Mouse (Mus musculus): ENCODE results near the gene Usp33. TPM values are rescaled to one million over a fixed set of nuclear protein-coding genes. Genes with fewer than 3 reads are reported as not detected.
"Not testable (repeated sequence)": the region's sequence is repeated elsewhere in the genome, so short reads cannot be mapped to it uniquely, and the experiment has no call there.

Usp33 gene
- polyA plus RNA-seq, 1 experiment from 2014 or later: 74.8 TPM

DNA sequence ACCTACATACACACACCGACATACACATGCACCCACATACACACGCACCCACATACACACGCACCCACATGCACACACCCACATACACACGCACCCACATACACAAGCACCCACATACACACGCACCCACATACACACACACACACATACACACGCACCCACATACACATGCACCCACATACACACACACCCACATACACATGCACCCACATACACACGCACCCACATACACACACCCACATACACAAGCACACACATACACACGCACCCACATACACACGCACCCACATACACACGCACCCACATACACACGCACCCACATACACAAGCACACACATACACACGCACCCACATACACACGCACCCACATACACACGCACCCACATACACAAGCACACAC, 31.6 kb upstream of the Usp33 start:
- H3K27me3 ChIP-seq (ENCODE audit: control insufficient read depth, insufficient read depth, low read length); H3K9ac ChIP-seq (ENCODE audit: low read depth, low read length); H3K27ac ChIP-seq (ENCODE audit: low read depth, low read length); ATAC-seq (ENCODE audit: low FRiP score); H3K36me3 ChIP-seq (ENCODE audit: control insufficient read depth, insufficient read depth, low read length); H3K4me3 ChIP-seq (ENCODE audit: low read depth, low read length); H3K4me1 ChIP-seq (replicated peaks; ENCODE audit: control insufficient read depth, insufficient read depth, low read length); H3K4me2 ChIP-seq (replicated peaks; ENCODE audit: low read depth, low read length); H3K9me3 ChIP-seq (ENCODE audit: control insufficient read depth, low read length); DNase-seq (ENCODE audit: low spot score): not testable (repeated sequence)
- WGBS: 74% methylated on average over 14 of the region's 14 CpGs

DNA sequence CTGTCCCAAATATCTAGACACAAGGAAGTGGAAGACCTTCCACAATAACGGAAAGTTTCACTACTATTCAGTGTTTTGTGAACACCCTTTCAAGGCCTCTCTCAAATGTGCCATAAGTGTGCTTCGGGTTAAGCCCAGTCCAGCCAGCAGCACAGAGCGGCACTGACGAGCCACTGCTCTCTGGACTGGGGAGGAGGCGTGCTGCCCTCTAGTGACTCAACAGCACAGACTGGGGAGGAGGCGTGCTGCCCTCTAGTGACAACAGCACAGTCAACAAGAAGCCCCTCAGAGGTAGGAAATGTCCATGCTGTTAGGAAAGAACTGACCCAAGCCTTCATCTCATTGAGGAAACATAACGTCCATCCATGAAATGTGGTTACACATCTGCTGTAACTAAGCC, 30.7 kb upstream of the Usp33 start:
- WGBS: 9% methylated on average over 7 of the region's 7 CpGs
- Histone ChIP-seq H3K4me3 (ENCODE audit: low read depth, low read length) (no peak overlapping the region), H3K9me3 (ENCODE audit: control insufficient read depth, low read length) (no peaks in the 10 kb centered on the region), H3K9ac (ENCODE audit: low read depth, low read length) (no peak overlapping the region), H3K4me1 (replicated peaks; ENCODE audit: control insufficient read depth, insufficient read depth, low read length) (no peaks in the 10 kb centered on the region), H3K36me3 (ENCODE audit: control insufficient read depth, insufficient read depth, low read length) (0 out of 2 replicates have a peak, but pooled peaks cover under 1% of the 10 kb centered on the region), H3K4me2 (replicated peaks; ENCODE audit: low read depth, low read length) (no peak overlapping the region), H3K27me3 (ENCODE audit: control insufficient read depth, insufficient read depth, low read length) (no peaks in the 10 kb centered on the region), H3K27ac (ENCODE audit: low read depth, low read length) (no peak overlapping the region)
- DNase-seq (ENCODE audit: low spot score) (peak; percentile 83), ATAC-seq (ENCODE audit: low FRiP score) (peak; percentile 82)

DNA sequence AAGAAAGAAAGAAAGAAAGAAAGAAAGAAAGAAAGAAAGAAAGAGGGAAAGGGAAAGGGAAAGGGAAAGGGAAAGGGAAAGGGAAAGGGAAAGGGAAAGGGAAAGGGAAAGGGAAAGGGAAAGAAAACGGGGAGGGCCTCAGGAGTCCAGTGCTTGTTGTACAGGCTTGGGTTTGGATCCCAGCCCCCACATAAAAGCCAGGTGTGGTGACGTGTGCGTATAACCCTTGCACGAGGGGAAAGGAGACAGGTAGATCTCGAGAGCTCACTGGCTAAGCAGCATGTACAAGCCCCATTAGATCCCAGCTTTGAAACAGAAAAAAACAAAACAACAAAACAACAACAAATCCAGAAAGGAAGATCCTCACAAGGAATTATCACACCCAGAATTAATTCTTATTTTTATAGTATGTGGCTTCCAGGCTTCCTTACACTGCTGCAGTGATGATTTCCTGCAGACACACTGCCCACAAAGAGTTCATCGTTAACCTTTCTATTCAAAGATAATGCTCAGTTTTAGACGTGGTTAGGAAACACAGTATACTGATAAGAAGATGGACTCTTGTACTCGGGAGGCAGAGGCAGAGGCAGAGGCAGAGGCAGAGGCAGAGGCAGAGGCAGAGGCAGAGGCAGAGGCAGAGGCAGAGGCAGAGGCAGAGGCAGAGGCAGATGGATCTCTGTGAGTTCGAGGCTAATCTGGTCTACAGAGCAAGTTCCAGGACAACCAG, 29.7 kb upstream of the Usp33 start:
- H3K27me3 ChIP-seq (ENCODE audit: control insufficient read depth, insufficient read depth, low read length); ATAC-seq (ENCODE audit: low FRiP score); H3K4me1 ChIP-seq (replicated peaks; ENCODE audit: control insufficient read depth, insufficient read depth, low read length); H3K27ac ChIP-seq (ENCODE audit: low read depth, low read length); H3K36me3 ChIP-seq (ENCODE audit: control insufficient read depth, insufficient read depth, low read length); H3K9ac ChIP-seq (ENCODE audit: low read depth, low read length); H3K4me2 ChIP-seq (replicated peaks; ENCODE audit: low read depth, low read length); DNase-seq (ENCODE audit: low spot score); H3K9me3 ChIP-seq (ENCODE audit: control insufficient read depth, low read length); H3K4me3 ChIP-seq (ENCODE audit: low read depth, low read length): not testable (repeated sequence)
- 91% methylated on average over 9 of the region's 9 CpGs for WGBS

DNA sequence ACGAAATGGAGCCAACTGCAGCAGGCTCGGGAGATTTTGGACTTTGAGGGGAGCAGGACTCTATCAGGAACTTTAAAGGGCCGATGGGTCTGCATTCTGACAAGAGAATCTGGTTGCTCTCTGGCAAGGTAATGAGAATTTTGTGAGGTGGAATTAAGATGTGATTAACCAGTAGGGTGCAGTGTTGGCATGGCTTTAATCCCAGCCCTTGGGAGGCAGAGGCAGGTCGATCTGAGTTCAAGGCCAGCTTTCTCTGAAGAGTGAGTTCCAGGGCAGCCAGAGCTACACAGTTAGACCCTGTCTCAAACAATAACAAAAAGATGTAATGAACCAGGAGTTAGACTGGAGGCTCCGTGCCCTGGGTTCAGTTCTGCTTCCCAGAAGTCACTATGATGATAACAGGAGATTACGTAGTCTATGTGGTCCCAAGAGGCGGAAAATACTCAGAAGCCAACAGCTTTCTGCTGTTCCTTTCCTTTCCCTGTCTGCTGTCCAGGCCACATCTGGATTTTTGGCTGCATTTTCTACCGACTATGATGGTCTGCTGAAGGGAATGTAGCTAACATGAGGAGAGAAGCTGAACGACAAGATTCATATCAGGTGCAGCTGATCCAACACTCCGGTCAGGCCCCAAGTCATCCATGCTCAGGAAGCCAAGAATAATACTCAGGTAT, 25.2 kb upstream of the Usp33 start:
- WGBS: 93% methylated on average over 10 of the region's 10 CpGs
- H3K4me1 ChIP-seq (replicated peaks; ENCODE audit: control insufficient read depth, insufficient read depth, low read length): no peaks in the 10 kb centered on the region

DNA sequence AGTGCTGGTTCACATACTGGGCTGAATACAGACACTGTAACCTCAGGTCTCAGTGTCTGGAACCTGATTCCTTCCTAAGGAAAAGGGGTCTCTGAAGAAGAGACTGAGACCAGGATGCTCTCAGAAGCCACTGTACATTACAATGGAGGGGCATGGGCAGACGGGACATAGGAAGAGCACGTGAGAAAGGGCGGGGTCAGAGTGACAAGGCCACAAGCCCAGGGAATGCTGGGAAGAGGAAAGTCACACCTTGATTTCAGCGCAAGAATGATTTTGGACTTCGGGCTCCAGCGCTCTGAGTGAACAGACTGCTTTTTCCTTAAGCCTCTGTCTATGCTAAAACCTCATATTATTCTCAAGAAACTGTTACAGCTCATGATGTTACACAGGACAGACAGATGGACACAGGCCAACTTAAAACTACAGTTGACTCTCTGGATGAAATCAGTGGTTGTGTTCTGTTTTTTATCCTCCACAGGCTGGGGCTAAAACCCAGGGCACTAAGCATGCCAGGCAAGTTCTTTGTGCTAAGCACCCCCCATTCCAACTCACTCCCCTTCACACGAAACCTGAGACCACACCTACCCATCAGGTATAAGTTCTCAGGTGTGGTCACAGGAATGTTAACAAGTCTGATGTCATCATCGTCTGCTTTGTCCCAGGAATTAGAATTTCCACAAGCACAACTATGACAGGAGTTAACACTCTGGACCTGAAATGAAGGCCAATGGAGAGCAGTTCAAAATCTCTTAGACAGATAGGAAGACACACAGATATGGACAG, 24.3 kb upstream of the Usp33 start:
- no peak overlapping the region for H3K27ac ChIP-seq (ENCODE audit: low read depth, low read length)
- DNase-seq (ENCODE audit: low spot score) (no peak), ATAC-seq (ENCODE audit: low FRiP score) (no peak)
- no peaks in the 10 kb centered on the region for H3K9me3 ChIP-seq (ENCODE audit: control insufficient read depth, low read length)
- no peaks in the 10 kb centered on the region for H3K4me1 ChIP-seq (replicated peaks; ENCODE audit: control insufficient read depth, insufficient read depth, low read length)
- H3K4me2 ChIP-seq (replicated peaks; ENCODE audit: low read depth, low read length): no peak overlapping the region
- WGBS: 94% methylated on average over 8 of the region's 8 CpGs
- H3K9ac ChIP-seq (ENCODE audit: low read depth, low read length): no peak overlapping the region
- no peak overlapping the region for H3K4me3 ChIP-seq (ENCODE audit: low read depth, low read length)
- no peaks in the 10 kb centered on the region for H3K27me3 ChIP-seq (ENCODE audit: control insufficient read depth, insufficient read depth, low read length)
- H3K36me3 ChIP-seq (ENCODE audit: control insufficient read depth, insufficient read depth, low read length): 0 out of 2 replicates have a peak, but pooled peaks cover 3% of the 10 kb centered on the region

More for the DNA sequence above, 25.2 kb upstream of the Usp33 start:
- no peak for DNase-seq (ENCODE audit: low spot score)
- H3K36me3 ChIP-seq (ENCODE audit: control insufficient read depth, insufficient read depth, low read length): 0 out of 2 replicates have a peak, but pooled peaks cover 3% of the 10 kb centered on the region
- H3K27me3 ChIP-seq (ENCODE audit: control insufficient read depth, insufficient read depth, low read length): no peaks in the 10 kb centered on the region
- no peak overlapping the region for H3K9ac ChIP-seq (ENCODE audit: low read depth, low read length)
- H3K9me3 ChIP-seq (ENCODE audit: control insufficient read depth, low read length): no peaks in the 10 kb centered on the region
- H3K4me2 ChIP-seq (replicated peaks; ENCODE audit: low read depth, low read length): no peak overlapping the region
- H3K27ac ChIP-seq (ENCODE audit: low read depth, low read length): no peak overlapping the region
- H3K4me3 ChIP-seq (ENCODE audit: low read depth, low read length): no peak overlapping the region
- ATAC-seq (ENCODE audit: low FRiP score): no peak

DNA sequence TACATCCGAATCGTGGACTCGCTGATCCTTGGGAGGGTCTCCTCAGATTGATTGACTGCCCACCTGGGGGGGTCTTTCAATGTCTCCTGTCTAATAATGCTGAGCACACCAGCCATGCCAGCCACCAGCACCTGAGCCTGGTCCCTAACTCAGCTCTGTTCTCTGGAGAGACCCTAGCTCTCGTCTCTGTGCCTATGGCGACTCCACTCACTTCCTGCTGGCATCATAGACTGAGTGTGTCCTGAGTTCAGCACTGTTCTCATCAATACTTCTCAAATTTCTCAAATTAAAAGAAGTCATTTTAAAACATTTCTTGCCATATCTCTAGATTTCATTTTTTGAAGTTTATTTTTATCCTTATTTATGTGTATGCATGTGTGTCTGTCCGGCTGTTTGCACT, 14.2 kb upstream of the Usp33 start:
- H3K4me3 ChIP-seq (ENCODE audit: low read depth, low read length): no peak overlapping the region
- H3K9ac ChIP-seq (ENCODE audit: low read depth, low read length): no peak overlapping the region
- no peak overlapping the region for H3K27ac ChIP-seq (ENCODE audit: low read depth, low read length)
- no peak for ATAC-seq (ENCODE audit: low FRiP score)
- no peak overlapping the region for H3K4me2 ChIP-seq (replicated peaks; ENCODE audit: low read depth, low read length)
- 95% methylated on average over 6 of the region's 6 CpGs for WGBS
- DNase-seq (ENCODE audit: low spot score): no peak
- H3K4me1 ChIP-seq (replicated peaks; ENCODE audit: control insufficient read depth, insufficient read depth, low read length): no peaks in the 10 kb centered on the region
- peaks cover 6% of the 10 kb centered on the region; the same call in 1 of the 2 replicates for H3K36me3 ChIP-seq (ENCODE audit: control insufficient read depth, insufficient read depth, low read length)
- H3K27me3 ChIP-seq (ENCODE audit: control insufficient read depth, insufficient read depth, low read length): no peaks in the 10 kb centered on the region
- no peaks in the 10 kb centered on the region for H3K9me3 ChIP-seq (ENCODE audit: control insufficient read depth, low read length)

DNA sequence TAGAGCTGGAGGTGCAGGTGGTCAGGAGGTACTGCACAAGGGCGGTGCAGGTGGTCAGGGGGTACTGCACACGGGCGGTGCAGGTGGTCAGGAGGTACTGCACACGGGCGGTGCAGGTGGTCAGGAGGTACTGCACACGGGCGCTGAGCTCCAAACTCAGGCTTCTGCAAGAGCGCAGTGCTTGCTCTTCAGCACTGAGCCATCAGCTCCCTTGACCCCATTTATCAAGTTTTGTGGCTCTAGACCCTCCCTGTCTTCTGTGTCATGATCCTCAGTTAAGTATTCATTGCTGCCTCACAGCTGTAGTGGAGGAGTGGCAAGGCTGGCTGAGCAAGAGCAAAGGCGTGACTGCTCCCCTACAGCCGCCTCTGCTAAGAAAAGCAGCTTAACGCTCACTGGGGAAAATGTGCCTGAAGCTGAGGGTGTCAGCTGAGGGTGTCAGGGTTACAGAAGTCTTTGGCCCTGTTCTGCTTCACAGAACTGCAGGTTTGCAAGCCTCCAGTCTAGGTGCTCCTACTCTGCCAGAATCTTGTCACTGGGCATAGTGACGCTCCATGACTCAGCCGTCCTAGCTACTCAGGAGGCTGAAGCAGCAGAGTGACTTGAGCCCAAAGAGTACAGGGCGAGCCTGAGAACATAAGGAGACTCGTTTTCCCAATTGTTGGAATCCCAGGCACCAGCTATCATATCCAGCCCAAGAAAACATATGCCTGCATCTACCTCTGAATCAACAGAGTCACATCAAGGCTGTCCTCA, 13.6 kb upstream of the Usp33 start:
- no peak overlapping the region for H3K4me2 ChIP-seq (replicated peaks; ENCODE audit: low read depth, low read length)
- H3K4me1 ChIP-seq (replicated peaks; ENCODE audit: control insufficient read depth, insufficient read depth, low read length): no peaks in the 10 kb centered on the region
- no peak for DNase-seq (ENCODE audit: low spot score)
- no peak for ATAC-seq (ENCODE audit: low FRiP score)
- H3K9ac ChIP-seq (ENCODE audit: low read depth, low read length): no peak overlapping the region
- peaks cover 9% of the 10 kb centered on the region; the same call in 1 of the 2 replicates for H3K36me3 ChIP-seq (ENCODE audit: control insufficient read depth, insufficient read depth, low read length)
- H3K27me3 ChIP-seq (ENCODE audit: control insufficient read depth, insufficient read depth, low read length): no peaks in the 10 kb centered on the region
- H3K4me3 ChIP-seq (ENCODE audit: low read depth, low read length): no peak overlapping the region
- H3K9me3 ChIP-seq (ENCODE audit: control insufficient read depth, low read length): no peaks in the 10 kb centered on the region
- no peak overlapping the region for H3K27ac ChIP-seq (ENCODE audit: low read depth, low read length)
- 89% methylated on average over 15 of the region's 15 CpGs for WGBS

DNA sequence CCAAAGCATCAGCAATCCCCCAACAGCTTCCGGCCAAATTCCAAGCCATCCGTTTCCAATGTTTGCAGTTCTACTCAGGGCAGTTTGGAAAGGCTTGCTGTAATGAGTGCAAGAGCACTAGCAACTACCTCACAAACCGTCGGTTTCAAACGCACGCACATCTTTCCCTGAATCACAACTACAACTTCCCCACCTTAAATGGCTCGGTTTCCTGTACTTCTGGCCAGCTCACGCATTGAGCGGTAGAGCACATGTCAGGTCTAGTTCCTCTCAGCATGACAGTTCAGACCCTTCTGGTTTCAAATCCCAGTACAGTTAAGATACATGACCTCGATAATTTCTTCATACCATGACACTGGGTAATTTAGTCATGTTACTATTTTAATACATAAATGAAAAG, 12.6 kb upstream of the Usp33 start:
- Histone ChIP-seq H3K36me3 (ENCODE audit: control insufficient read depth, insufficient read depth, low read length) (peaks cover 9% of the 10 kb centered on the region; the same call in 1 of the 2 replicates), H3K9me3 (ENCODE audit: control insufficient read depth, low read length) (no peaks in the 10 kb centered on the region)
- 98% methylated on average over 10 of the region's 10 CpGs for WGBS

More for the DNA sequence above, 12.6 kb upstream of the Usp33 start:
- Histone ChIP-seq H3K4me1 (replicated peaks; ENCODE audit: control insufficient read depth, insufficient read depth, low read length) (no peaks in the 10 kb centered on the region), H3K27ac (ENCODE audit: low read depth, low read length) (no peak overlapping the region), H3K4me3 (ENCODE audit: low read depth, low read length) (no peak overlapping the region), H3K4me2 (replicated peaks; ENCODE audit: low read depth, low read length) (no peak overlapping the region), H3K9ac (ENCODE audit: low read depth, low read length) (no peak overlapping the region), H3K27me3 (ENCODE audit: control insufficient read depth, insufficient read depth, low read length) (no peaks in the 10 kb centered on the region)
- DNase-seq (ENCODE audit: low spot score) (no peak), ATAC-seq (ENCODE audit: low FRiP score) (no peak)

Measured in hindbrain, embryonic 11.5 days (tissue).